Mouse (Mus musculus): ENCODE measurements around the gene Atp9a.
A peak's percentile ranks its signal among the peaks of the same experiment; 100 is the strongest.

Atp9a gene

GRCm38 (mm10) chr2:168593004-168593403 is 149.2 kb downstream of the Atp9a start:
- DNase-seq = no peak

GRCm38 (mm10) chr2:168591076-168591475 is 151.1 kb downstream of the Atp9a start:
- DNase-seq = no peak

GRCm38 (mm10) chr2:168590556-168590955 is 151.7 kb downstream of the Atp9a start:
- no peak for DNase-seq

GRCm38 (mm10) chr2:168590168-168590551 is 152.0 kb downstream of the Atp9a start:
- no peak for DNase-seq

- no peak for DNase-seq
Observed at GRCm38 (mm10) chr2:168589368-168590167, 152.6 kb downstream of the Atp9a start.

- no peak for DNase-seq
Observed at GRCm38 (mm10) chr2:168588591-168589367, 153.4 kb downstream of the Atp9a start.

- no peak for DNase-seq
Observed at GRCm38 (mm10) chr2:168587159-168587558, 155.1 kb downstream of the Atp9a start.

GRCm38 (mm10) chr2:168586512-168586911 is 155.7 kb downstream of the Atp9a start:
- no peak for DNase-seq

GRCm38 (mm10) chr2:168584857-168585256 is 157.4 kb downstream of the Atp9a start:
- peak; percentile 87 for DNase-seq

Measured in cerebellum, adult 11 months (tissue).